Mouse (Mus musculus) induced T-regulatory cell, adult 2 months (primary cell): ENCODE results near the gene Raph1.

Experiments
- DNase-seq: peaks from one replicate; pipeline ENCODE4 v3.0.0-alpha.2; 2012; ENCODE audit warnings: low read depth

The Raph1 gene

GRCm38 (mm10) chr1:60566631-60567311, at the start of gene Raph1:
TSS of gene Raph1 (minus strand) at chr1:60567104.
- peak; percentile 83 for DNase-seq

- no peak for DNase-seq
Observed at GRCm38 (mm10) chr1:60615703-60616102, 48.8 kb upstream of the Raph1 start.

GRCm38 (mm10) chr1:60614902-60615301, 48.0 kb upstream of the Raph1 start:
- no peak for DNase-seq

GRCm38 (mm10) chr1:60611968-60612367, 45.1 kb upstream of the Raph1 start:
- DNase-seq: no peak

- DNase-seq: no peak
Observed at GRCm38 (mm10) chr1:60610631-60611030, 43.7 kb upstream of the Raph1 start.

GRCm38 (mm10) chr1:60609011-60609775, 42.3 kb upstream of the Raph1 start:
- DNase-seq: no peak

GRCm38 (mm10) chr1:60604481-60605021, 37.6 kb upstream of the Raph1 start:
- no peak for DNase-seq

- DNase-seq: no peak
Observed at GRCm38 (mm10) chr1:60600682-60601081, 33.8 kb upstream of the Raph1 start.

GRCm38 (mm10) chr1:60599926-60600325, 33.0 kb upstream of the Raph1 start:
- DNase-seq: no peak

GRCm38 (mm10) chr1:60599013-60599701, 32.3 kb upstream of the Raph1 start:
- no peak for DNase-seq

GRCm38 (mm10) chr1:60596386-60597320, 29.7 kb upstream of the Raph1 start:
- no peak for DNase-seq

- DNase-seq: no peak
Observed at GRCm38 (mm10) chr1:60593101-60593500, 26.2 kb upstream of the Raph1 start.

- no peak for DNase-seq
Observed at GRCm38 (mm10) chr1:60588887-60589629, 22.2 kb upstream of the Raph1 start.

- no peak for DNase-seq
Observed at GRCm38 (mm10) chr1:60580990-60581389, 14.1 kb upstream of the Raph1 start.

GRCm38 (mm10) chr1:60579886-60580285, 13.0 kb upstream of the Raph1 start:
- peak; percentile 29 for DNase-seq

GRCm38 (mm10) chr1:60572699-60573098, 5.8 kb upstream of the Raph1 start:
- DNase-seq: no peak

GRCm38 (mm10) chr1:60569741-60570140, 2.8 kb upstream of the Raph1 start:
- DNase-seq: no peak

GRCm38 (mm10) chr1:60569210-60569609, 2.3 kb upstream of the Raph1 start:
- DNase-seq: peak; percentile 64

- DNase-seq: peak; percentile 57
Observed at GRCm38 (mm10) chr1:60567321-60567720, 417 bp upstream of the Raph1 start.

- DNase-seq: peak; percentile 49
Observed at GRCm38 (mm10) chr1:60565931-60566630, 823 bp downstream of the Raph1 start.
